Mouse (Mus musculus): Measurements from ENCODE around the gene Dock4. TPM values are rescaled to one million over a fixed set of nuclear protein-coding genes. Genes with fewer than 3 reads are reported as not detected.

Dock4 gene
- polyA plus RNA-seq, 1 experiment, result 2.3 TPM

- Histone ChIP-seq H3K36me3 (ENCODE audit: control insufficient read depth, insufficient read depth, low read length) (no peaks in the 10 kb centered on the region), H3K27me3 (ENCODE audit: control insufficient read depth, insufficient read depth, low read length) (no peaks in the 10 kb centered on the region), H3K27ac (ENCODE audit: control insufficient read depth, insufficient read depth, low read length) (no peak overlapping the region), H3K4me3 (ENCODE audit: control insufficient read depth, insufficient read depth, low read length) (no peak overlapping the region), H3K4me1 (replicated peaks; ENCODE audit: control insufficient read depth, insufficient read depth, low read length) (no peaks in the 10 kb centered on the region)
- DNase-seq, result no peak
- 93% methylated on average over 7 of the region's 7 CpGs for WGBS
- TF ChIP-seq POLR2A (IDR thresholded peaks at IDR 0.05; ENCODE audit: control insufficient read depth, extremely low read depth, insufficient read depth, low read length, poor library complexity), result no peak
- no peak for TF ChIP-seq CTCF (IDR thresholded peaks at IDR 0.05; ENCODE audit: borderline replicate concordance, control insufficient read depth, extremely low read depth, insufficient read depth, low read length, poor library complexity)
Observed at GRCm38 (mm10) chr12:40596020-40596419, 150.3 kb downstream of the Dock4 start.

- no peak for DNase-seq
- 94% methylated on average over 6 of the region's 6 CpGs for WGBS
- TF ChIP-seq CTCF (IDR thresholded peaks at IDR 0.05; ENCODE audit: borderline replicate concordance, control insufficient read depth, extremely low read depth, insufficient read depth, low read length, poor library complexity) (no peak), POLR2A (IDR thresholded peaks at IDR 0.05; ENCODE audit: control insufficient read depth, extremely low read depth, insufficient read depth, low read length, poor library complexity) (no peak)
- Histone ChIP-seq H3K27me3 (ENCODE audit: control insufficient read depth, insufficient read depth, low read length) (no peaks in the 10 kb centered on the region), H3K4me1 (replicated peaks; ENCODE audit: control insufficient read depth, insufficient read depth, low read length) (no peaks in the 10 kb centered on the region), H3K4me3 (ENCODE audit: control insufficient read depth, insufficient read depth, low read length) (no peak overlapping the region), H3K36me3 (ENCODE audit: control insufficient read depth, insufficient read depth, low read length) (no peaks in the 10 kb centered on the region), H3K27ac (ENCODE audit: control insufficient read depth, insufficient read depth, low read length) (no peak overlapping the region)
Observed at GRCm38 (mm10) chr12:40596441-40596840, 150.7 kb downstream of the Dock4 start.

- H3K36me3 ChIP-seq (ENCODE audit: control insufficient read depth, insufficient read depth, low read length), result no peaks in the 10 kb centered on the region
- no peak for TF ChIP-seq CTCF (IDR thresholded peaks at IDR 0.05; ENCODE audit: borderline replicate concordance, control insufficient read depth, extremely low read depth, insufficient read depth, low read length, poor library complexity)
- no peak for TF ChIP-seq POLR2A (IDR thresholded peaks at IDR 0.05; ENCODE audit: control insufficient read depth, extremely low read depth, insufficient read depth, low read length, poor library complexity)
- WGBS, result 39% methylated on average over 2 of the region's 2 CpGs
- no peak for DNase-seq
- no peaks in the 10 kb centered on the region for H3K27me3 ChIP-seq (ENCODE audit: control insufficient read depth, insufficient read depth, low read length)
- H3K4me1 ChIP-seq (replicated peaks; ENCODE audit: control insufficient read depth, insufficient read depth, low read length), result no peaks in the 10 kb centered on the region
- no peak overlapping the region for H3K27ac ChIP-seq (ENCODE audit: control insufficient read depth, insufficient read depth, low read length)
- H3K4me3 ChIP-seq (ENCODE audit: control insufficient read depth, insufficient read depth, low read length), result no peak overlapping the region
Observed at GRCm38 (mm10) chr12:40599952-40600351, 154.2 kb downstream of the Dock4 start.

GRCm38 (mm10) chr12:40605565-40605964 is 159.8 kb downstream of the Dock4 start:
- Histone ChIP-seq H3K4me3 (ENCODE audit: control insufficient read depth, insufficient read depth, low read length) (no peak overlapping the region), H3K4me1 (replicated peaks; ENCODE audit: control insufficient read depth, insufficient read depth, low read length) (no peaks in the 10 kb centered on the region), H3K27ac (ENCODE audit: control insufficient read depth, insufficient read depth, low read length) (no peak overlapping the region), H3K27me3 (ENCODE audit: control insufficient read depth, insufficient read depth, low read length) (no peaks in the 10 kb centered on the region), H3K36me3 (ENCODE audit: control insufficient read depth, insufficient read depth, low read length) (no peaks in the 10 kb centered on the region)
- TF ChIP-seq CTCF (IDR thresholded peaks at IDR 0.05; ENCODE audit: borderline replicate concordance, control insufficient read depth, extremely low read depth, insufficient read depth, low read length, poor library complexity), result no peak
- TF ChIP-seq POLR2A (IDR thresholded peaks at IDR 0.05; ENCODE audit: control insufficient read depth, extremely low read depth, insufficient read depth, low read length, poor library complexity), result no peak
- WGBS, result 83% methylated on average over 4 of the region's 4 CpGs
- DNase-seq, result no peak

- H3K4me3 ChIP-seq (ENCODE audit: control insufficient read depth, insufficient read depth, low read length), result no peak overlapping the region
Observed at GRCm38 (mm10) chr12:40622926-40623325, 177.2 kb downstream of the Dock4 start.

GRCm38 (mm10) chr12:40626521-40626920 is 180.8 kb downstream of the Dock4 start:
- H3K27me3 ChIP-seq (ENCODE audit: control insufficient read depth, insufficient read depth, low read length), result no peaks in the 10 kb centered on the region
- TF ChIP-seq CTCF (IDR thresholded peaks at IDR 0.05; ENCODE audit: borderline replicate concordance, control insufficient read depth, extremely low read depth, insufficient read depth, low read length, poor library complexity) (no peak), POLR2A (IDR thresholded peaks at IDR 0.05; ENCODE audit: control insufficient read depth, extremely low read depth, insufficient read depth, low read length, poor library complexity) (no peak)
- no peaks in the 10 kb centered on the region for H3K36me3 ChIP-seq (ENCODE audit: control insufficient read depth, insufficient read depth, low read length)
- no peaks in the 10 kb centered on the region for H3K4me1 ChIP-seq (replicated peaks; ENCODE audit: control insufficient read depth, insufficient read depth, low read length)
- 37% methylated on average over 1 of the region's 1 CpGs for WGBS
- no peak overlapping the region for H3K4me3 ChIP-seq (ENCODE audit: control insufficient read depth, insufficient read depth, low read length)
- H3K27ac ChIP-seq (ENCODE audit: control insufficient read depth, insufficient read depth, low read length), result no peak overlapping the region
- DNase-seq, result no peak

More at GRCm38 (mm10) chr12:40622926-40623325, 177.2 kb downstream of the Dock4 start:
- Histone ChIP-seq H3K27ac (ENCODE audit: control insufficient read depth, insufficient read depth, low read length) (no peak overlapping the region), H3K27me3 (ENCODE audit: control insufficient read depth, insufficient read depth, low read length) (no peaks in the 10 kb centered on the region), H3K36me3 (ENCODE audit: control insufficient read depth, insufficient read depth, low read length) (no peaks in the 10 kb centered on the region), H3K4me1 (replicated peaks; ENCODE audit: control insufficient read depth, insufficient read depth, low read length) (no peaks in the 10 kb centered on the region)
- TF ChIP-seq POLR2A (IDR thresholded peaks at IDR 0.05; ENCODE audit: control insufficient read depth, extremely low read depth, insufficient read depth, low read length, poor library complexity) (no peak), CTCF (IDR thresholded peaks at IDR 0.05; ENCODE audit: borderline replicate concordance, control insufficient read depth, extremely low read depth, insufficient read depth, low read length, poor library complexity) (no peak)
- no peak for DNase-seq

- 88% methylated on average over 2 of the region's 2 CpGs for WGBS
- no peaks in the 10 kb centered on the region for H3K36me3 ChIP-seq (ENCODE audit: control insufficient read depth, insufficient read depth, low read length)
Observed at GRCm38 (mm10) chr12:40633242-40633641, 187.5 kb downstream of the Dock4 start.

More at GRCm38 (mm10) chr12:40633242-40633641, 187.5 kb downstream of the Dock4 start:
- Histone ChIP-seq H3K4me3 (ENCODE audit: control insufficient read depth, insufficient read depth, low read length) (no peak overlapping the region), H3K27ac (ENCODE audit: control insufficient read depth, insufficient read depth, low read length) (no peak overlapping the region), H3K27me3 (ENCODE audit: control insufficient read depth, insufficient read depth, low read length) (no peaks in the 10 kb centered on the region), H3K4me1 (replicated peaks; ENCODE audit: control insufficient read depth, insufficient read depth, low read length) (no peaks in the 10 kb centered on the region)
- no peak for TF ChIP-seq POLR2A (IDR thresholded peaks at IDR 0.05; ENCODE audit: control insufficient read depth, extremely low read depth, insufficient read depth, low read length, poor library complexity)
- no peak for TF ChIP-seq CTCF (IDR thresholded peaks at IDR 0.05; ENCODE audit: borderline replicate concordance, control insufficient read depth, extremely low read depth, insufficient read depth, low read length, poor library complexity)
- no peak for DNase-seq
